In the genomic region with DNA sequence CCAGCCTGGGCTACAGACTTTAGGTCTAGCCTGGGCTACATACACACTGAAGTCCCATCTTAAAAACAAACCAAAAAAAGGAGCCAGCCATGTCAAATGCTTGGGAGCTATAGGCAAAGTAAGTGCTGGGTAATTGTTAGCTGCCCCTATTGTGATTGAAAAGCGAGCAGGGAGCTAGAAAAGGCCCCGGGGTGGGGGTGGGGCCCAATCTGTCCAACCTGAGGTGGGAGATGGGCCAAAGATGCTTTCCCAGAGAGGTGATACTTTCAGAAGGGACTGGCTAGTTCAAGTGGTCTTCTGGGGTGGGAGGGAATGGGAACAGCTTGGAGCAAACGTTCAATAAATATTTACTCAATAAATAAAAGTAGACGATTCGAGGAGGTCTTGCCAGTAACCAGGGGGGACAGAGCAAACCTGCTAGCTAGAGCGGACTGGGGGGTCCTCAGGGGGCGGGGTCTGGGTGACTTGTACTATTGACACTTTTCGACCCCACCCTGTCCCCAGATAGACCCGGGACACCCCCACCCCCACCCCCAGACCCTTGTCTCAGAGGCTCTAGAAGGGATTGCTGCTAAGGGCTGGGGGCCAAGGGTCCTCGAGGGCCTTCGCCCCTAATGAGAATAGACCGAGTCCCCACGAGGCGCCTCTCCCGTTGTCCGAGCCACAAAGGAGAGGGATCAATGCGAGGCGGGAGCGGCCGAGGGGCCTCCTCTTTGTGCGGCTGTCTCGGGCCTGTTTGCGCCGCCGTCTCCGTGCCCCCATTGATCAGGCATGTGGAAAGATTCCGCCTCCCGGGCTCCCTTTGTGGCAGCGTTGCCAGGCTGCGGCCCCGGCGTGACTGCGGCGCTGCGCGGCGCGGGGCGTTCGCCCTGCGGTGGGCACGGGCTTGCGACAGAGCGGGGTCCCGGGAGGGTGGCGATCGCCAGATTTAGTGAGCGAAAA, we compare ENCODE assay signal across 8 mouse cellular contexts. TPM values are rescaled to one million over a fixed set of nuclear protein-coding genes. Genes with fewer than 3 reads are reported as not detected.
DNase-seq lines count a peak whose midpoint lies in the region; ATAC-seq and TF ChIP-seq lines count a peak whose summit lies in the region.

No protein-coding gene starts in this region.

- H3K4me1 ChIP-seq in heart, embryonic 16.5 days (ENCODE audit: control insufficient read depth, insufficient read depth, low read length) = peaks cover 2% of the 10 kb centered on the region; the same call in 1 of the 2 replicates
- peaks cover 21% of the 10 kb centered on the region for H3K4me1 ChIP-seq in forebrain, embryonic 15.5 days
- H3K4me1 ChIP-seq in midbrain, postnatal 0 days (ENCODE audit: insufficient read depth, low read length) = peaks cover 7% of the 10 kb centered on the region; the same call in 1 of the 2 replicates

- 4% methylated on average over 48 of the region's 48 CpGs for WGBS in heart, embryonic 16.5 days
- under 1% methylated on average over 48 of the region's 48 CpGs for WGBS in forebrain, embryonic 15.5 days
- 1% methylated on average over 47 of the region's 48 CpGs for WGBS in midbrain, postnatal 0 days

- intact Hi-C loops in left cerebral cortex, adult 2 months (cut with DNase I) = no loop called here

- ATAC-seq in heart, embryonic 16.5 days (replicated peaks; ENCODE audit: extremely low read depth, insufficient read depth, low FRiP score) = no peak
- peak; percentile 87 for ATAC-seq in forebrain, embryonic 15.5 days (replicated peaks)
- ATAC-seq in midbrain, postnatal 0 days (ENCODE audit: low FRiP score) = peak; percentile 70

- H3K27ac ChIP-seq in heart, embryonic 16.5 days (ENCODE audit: low read length) = no peak overlapping the region
- H3K27ac ChIP-seq in forebrain, embryonic 15.5 days (replicated peaks) = peak overlapping the region; percentile 88
- peak overlapping the region; percentile 22 for H3K27ac ChIP-seq in left cerebral cortex, adult 2 months
- H3K27ac ChIP-seq in midbrain, postnatal 0 days (ENCODE audit: low read depth, low read length) = peak overlapping the region; percentile 63; the same call in 1 of the 2 replicates

- H3K27me3 ChIP-seq in heart, embryonic 16.5 days (ENCODE audit: control insufficient read depth, insufficient read depth, low read length) = peaks cover 10% of the 10 kb centered on the region; the same call in 1 of the 2 replicates
- H3K27me3 ChIP-seq in forebrain, embryonic 15.5 days = no peaks in the 10 kb centered on the region
- no peaks in the 10 kb centered on the region for H3K27me3 ChIP-seq in midbrain, postnatal 0 days (ENCODE audit: insufficient read depth, low read length)

- H3K36me3 ChIP-seq in heart, embryonic 16.5 days (ENCODE audit: control insufficient read depth, insufficient read depth) = no peaks in the 10 kb centered on the region
- no peaks in the 10 kb centered on the region for H3K36me3 ChIP-seq in forebrain, embryonic 15.5 days
- H3K36me3 ChIP-seq in midbrain, postnatal 0 days (ENCODE audit: insufficient read depth, low read length) = no peaks in the 10 kb centered on the region

- peak overlapping the region; percentile 47 for H3K4me3 ChIP-seq in heart, embryonic 16.5 days (ENCODE audit: low read length)
- peak overlapping the region; percentile 39 for H3K4me3 ChIP-seq in forebrain, embryonic 15.5 days
- peak overlapping the region; percentile 44 for H3K4me3 ChIP-seq in left cerebral cortex, adult 2 months
- H3K4me3 ChIP-seq in midbrain, postnatal 0 days (ENCODE audit: low read depth, low read length) = peak overlapping the region; percentile 36

- TF ChIP-seq CTCF in left cerebral cortex, adult 2 months (IDR thresholded peaks at IDR 0.05) = no peak
- TF ChIP-seq CTCF in midbrain, postnatal 0 days (IDR thresholded peaks at IDR 0.05) = no peak

- no peak for DNase-seq in heart, adult 9 months (ENCODE audit: low spot score in 2 of 2)
- DNase-seq in cerebellum, adult 18-20 months = peak; percentile 29
- DNase-seq in left cerebral cortex, adult 2 months (ENCODE audit: extremely low spot score in 1 of 2, low spot score in 2 of 2) = peak; percentile 51 to 58
- DNase-seq in midbrain, postnatal 0 days (ENCODE audit: low spot score) = peak; percentile 79
- DNase-seq in urinary bladder, postnatal 25 days (ENCODE audit: low spot score) = no peak
- no peak for DNase-seq in adipocyte (ENCODE audit: low spot score)

- peak overlapping the region; percentile 79 for H3K4me2 ChIP-seq in heart, embryonic 16.5 days (ENCODE audit: low read depth, low read length)
- peak overlapping the region; percentile 72 for H3K4me2 ChIP-seq in forebrain, embryonic 15.5 days (replicated peaks)
- H3K4me2 ChIP-seq in midbrain, postnatal 0 days (ENCODE audit: low read depth, low read length, poor library complexity, severe bottlenecking) = peak overlapping the region; percentile 68

- no peaks in the 10 kb centered on the region for H3K9me3 ChIP-seq in heart, embryonic 16.5 days (replicated peaks; ENCODE audit: control insufficient read depth, low read length)
- no peaks in the 10 kb centered on the region for H3K9me3 ChIP-seq in forebrain, embryonic 15.5 days
- H3K9me3 ChIP-seq in midbrain, postnatal 0 days (ENCODE audit: low read length) = no peaks in the 10 kb centered on the region

- peak overlapping the region; percentile 72 for H3K9ac ChIP-seq in heart, embryonic 16.5 days (ENCODE audit: low read length)
- peak overlapping the region; percentile 63 for H3K9ac ChIP-seq in forebrain, embryonic 15.5 days (replicated peaks)
- H3K9ac ChIP-seq in midbrain, postnatal 0 days (replicated peaks; ENCODE audit: low read length, poor library complexity, severe bottlenecking) = peak overlapping the region; percentile 72

RNA-seq across cellular contexts. Expression of gene Msi1, which starts 31.3 kb away (rescaled TPM):
- 1.1 and 1.8 TPM in 2 replicates for polyA plus RNA-seq in heart, embryonic 16.5 days (2015; fragmentation: Nextera tagmentation; extraction: Ambion mirVana)
- polyA plus RNA-seq in forebrain, embryonic 15.5 days (2015; fragmentation: Nextera tagmentation; extraction: Ambion mirVana) = 70.0 and 75.8 TPM in 2 replicates
- total RNA-seq in left cerebral cortex, adult 2 months (2021) = 10 to 100 TPM; 46.1 to 51.8 TPM
- 72.5 and 82.9 TPM in 2 replicates for total RNA-seq in midbrain, postnatal 0 days (2014; rRNA removed)
- 41.1 and 52.1 TPM in 2 replicates for polyA plus RNA-seq in midbrain, postnatal 0 days (2015; fragmentation: Nextera tagmentation; extraction: Ambion mirVana)

RNA-seq across cellular contexts. Expression of gene Cox6a1, which starts 49.3 kb away (rescaled TPM):
- 1,358 and 1,596 TPM in 2 replicates for polyA plus RNA-seq in heart, embryonic 16.5 days (2015; fragmentation: Nextera tagmentation; extraction: Ambion mirVana)
- polyA plus RNA-seq in forebrain, embryonic 15.5 days (2015; fragmentation: Nextera tagmentation; extraction: Ambion mirVana) = 968 and 991 TPM in 2 replicates
- total RNA-seq in left cerebral cortex, adult 2 months (2021) = 100 to 1,000 TPM; 701 to 719 TPM
- total RNA-seq in midbrain, postnatal 0 days (2014; rRNA removed) = 1,189 and 1,342 TPM in 2 replicates
- polyA plus RNA-seq in midbrain, postnatal 0 days (2015; fragmentation: Nextera tagmentation; extraction: Ambion mirVana) = 1,504 and 1,624 TPM in 2 replicates

RNA-seq across cellular contexts. Expression of gene Triap1, which starts 57.1 kb away (rescaled TPM):
- polyA plus RNA-seq in heart, embryonic 16.5 days (2015; fragmentation: Nextera tagmentation; extraction: Ambion mirVana) = 39.2 and 40.2 TPM in 2 replicates
- 60.5 and 64.3 TPM in 2 replicates for polyA plus RNA-seq in forebrain, embryonic 15.5 days (2015; fragmentation: Nextera tagmentation; extraction: Ambion mirVana)
- total RNA-seq in left cerebral cortex, adult 2 months (2021) = 10 to 100 TPM; 21.4 to 24.5 TPM
- total RNA-seq in midbrain, postnatal 0 days (2014; rRNA removed) = 10.7 and 16.9 TPM in 2 replicates
- polyA plus RNA-seq in midbrain, postnatal 0 days (2015; fragmentation: Nextera tagmentation; extraction: Ambion mirVana) = 53.8 and 54.5 TPM in 2 replicates

RNA-seq across cellular contexts. Expression of gene Gatc, which starts 57.1 kb away (rescaled TPM):
- polyA plus RNA-seq in heart, embryonic 16.5 days (2015; fragmentation: Nextera tagmentation; extraction: Ambion mirVana) = 22.4 and 24.6 TPM in 2 replicates
- 33.6 and 36.6 TPM in 2 replicates for polyA plus RNA-seq in forebrain, embryonic 15.5 days (2015; fragmentation: Nextera tagmentation; extraction: Ambion mirVana)
- total RNA-seq in left cerebral cortex, adult 2 months (2021) = 10 to 100 TPM; 20.6 to 20.9 TPM
- total RNA-seq in midbrain, postnatal 0 days (2014; rRNA removed) = 17.6 and 27.8 TPM in 2 replicates
- 39.2 and 42.4 TPM in 2 replicates for polyA plus RNA-seq in midbrain, postnatal 0 days (2015; fragmentation: Nextera tagmentation; extraction: Ambion mirVana)

Comparison
In these comparisons a context has a peak if more than half of its experiments do, and no peak if none do; other contexts are left out.
1. DNase-seq: peak in cerebellum, adult 18-20 months (2 of 2), left cerebral cortex, adult 2 months (2 of 2) and midbrain, postnatal 0 days (single experiment); none in heart, adult 9 months (0 of 2), urinary bladder, postnatal 25 days (single experiment) and adipocyte (single experiment).
2. RNA of gene Msi1, which starts 31.3 kb away (polyA plus RNA-seq): 70.0 to 75.8 TPM in forebrain, embryonic 15.5 days and 41.1 to 52.1 TPM in midbrain, postnatal 0 days; 1.1 to 1.8 TPM in heart, embryonic 16.5 days; every median in the first group is over 10 times any median in the second.
3. Peak in every context shown above with its lines, with median percentiles within 50 percentile points of each other: H3K4me2 ChIP-seq, H3K4me3 ChIP-seq and H3K9ac ChIP-seq.